Mouse (Mus musculus): ENCODE measurements around the gene Cdh6. TPM values are rescaled to one million over a fixed set of nuclear protein-coding genes. Genes with fewer than 3 reads are reported as not detected.

The Cdh6 gene
- polyA plus RNA-seq, 1 experiment from 2014 or later = 15.1 TPM

DNA sequence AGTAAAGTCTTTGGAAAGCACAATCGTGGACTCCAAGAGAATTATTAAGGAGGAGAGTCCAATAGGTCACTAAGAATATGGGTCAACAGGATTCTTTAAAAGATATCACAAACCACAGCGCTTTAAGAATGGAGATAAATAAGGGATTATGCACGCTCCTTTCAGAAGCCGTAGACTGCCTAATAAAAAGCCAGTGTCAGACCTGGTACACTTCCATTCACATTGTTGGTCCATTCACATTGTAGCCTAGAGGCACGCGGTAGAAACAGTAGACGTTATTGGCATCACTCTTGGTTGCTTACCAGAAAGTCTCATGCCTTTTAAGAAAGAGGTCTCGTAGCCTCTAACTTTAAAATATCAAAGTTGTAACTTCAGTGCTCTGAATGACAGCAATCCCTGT is 8.0 kb upstream of the Cdh6 start:
- WGBS = 69% methylated on average over 8 of the region's 8 CpGs
- H3K27ac ChIP-seq (replicated peaks) = no peak overlapping the region
- H3K36me3 ChIP-seq = no peaks in the 10 kb centered on the region
- H3K9me3 ChIP-seq (replicated peaks) = no peaks in the 10 kb centered on the region
- 0 out of 2 replicates have a peak, but pooled peaks cover 3% of the 10 kb centered on the region for H3K4me1 ChIP-seq
- peaks cover 41% of the 10 kb centered on the region for H3K27me3 ChIP-seq (ENCODE audit: low read depth, poor library complexity, severe bottlenecking)
- no peak for DNase-seq (ENCODE audit: low spot score)
- no peak overlapping the region for H3K4me3 ChIP-seq

DNA sequence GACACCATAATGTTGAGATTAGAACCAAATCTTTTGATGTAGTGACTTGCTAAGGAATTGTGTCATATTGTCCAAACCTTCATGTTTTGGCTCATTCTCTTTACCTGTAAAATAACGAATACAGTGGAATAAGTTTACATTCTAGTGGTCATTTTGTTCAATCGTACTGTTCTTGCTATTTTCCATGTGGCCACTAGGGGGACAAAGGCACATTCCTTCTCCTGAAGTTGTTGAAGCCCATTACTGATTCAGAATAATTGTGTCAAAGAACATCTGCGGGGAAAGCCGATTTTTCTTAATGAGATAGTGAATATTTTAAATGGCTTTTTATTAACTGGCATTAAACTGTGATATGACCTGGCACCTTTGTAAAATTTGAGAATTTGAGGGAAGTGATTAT is 7.5 kb upstream of the Cdh6 start:
- DNase-seq (ENCODE audit: low spot score) = no peak
- WGBS = 55% methylated on average over 4 of the region's 4 CpGs
- no peak overlapping the region for H3K27ac ChIP-seq (replicated peaks)

DNA sequence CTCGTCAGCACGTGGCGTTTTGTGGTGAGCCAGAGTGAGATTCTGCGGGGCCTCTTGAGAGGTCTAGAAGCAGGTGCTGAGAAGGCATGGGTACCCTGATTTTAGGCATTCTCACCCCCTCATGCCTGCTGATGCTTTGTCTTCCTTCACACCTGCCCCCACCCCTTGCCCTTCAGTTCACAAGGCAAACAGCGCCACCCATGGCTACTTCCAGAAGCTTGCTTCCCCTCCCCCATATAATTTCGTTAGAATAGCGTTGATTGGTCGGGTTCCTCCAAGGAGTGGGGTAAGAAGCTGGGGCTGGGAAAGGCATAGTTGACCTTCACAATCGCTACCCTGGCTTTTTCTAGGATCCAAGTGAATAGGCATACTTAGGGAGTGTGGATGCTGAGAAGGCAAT is 2.5 kb upstream of the Cdh6 start:
- H3K27ac ChIP-seq (replicated peaks) = no peak overlapping the region; the same call in 1 of the 2 replicates
- peaks cover 47% of the 10 kb centered on the region for H3K27me3 ChIP-seq (ENCODE audit: low read depth, poor library complexity, severe bottlenecking)
- peak; percentile 17 for DNase-seq (ENCODE audit: low spot score)
- H3K36me3 ChIP-seq = no peaks in the 10 kb centered on the region
- peaks cover 37% of the 10 kb centered on the region for H3K4me1 ChIP-seq
- no peak overlapping the region for H3K4me3 ChIP-seq
- no peaks in the 10 kb centered on the region for H3K9me3 ChIP-seq (replicated peaks)
- WGBS = 19% methylated on average over 9 of the region's 9 CpGs

More for the DNA sequence above, 7.5 kb upstream of the Cdh6 start:
- no peaks in the 10 kb centered on the region for H3K36me3 ChIP-seq
- peaks cover 6% of the 10 kb centered on the region for H3K4me1 ChIP-seq
- H3K27me3 ChIP-seq (ENCODE audit: low read depth, poor library complexity, severe bottlenecking) = peaks cover 45% of the 10 kb centered on the region
- H3K4me3 ChIP-seq = no peak overlapping the region
- no peaks in the 10 kb centered on the region for H3K9me3 ChIP-seq (replicated peaks)

DNA sequence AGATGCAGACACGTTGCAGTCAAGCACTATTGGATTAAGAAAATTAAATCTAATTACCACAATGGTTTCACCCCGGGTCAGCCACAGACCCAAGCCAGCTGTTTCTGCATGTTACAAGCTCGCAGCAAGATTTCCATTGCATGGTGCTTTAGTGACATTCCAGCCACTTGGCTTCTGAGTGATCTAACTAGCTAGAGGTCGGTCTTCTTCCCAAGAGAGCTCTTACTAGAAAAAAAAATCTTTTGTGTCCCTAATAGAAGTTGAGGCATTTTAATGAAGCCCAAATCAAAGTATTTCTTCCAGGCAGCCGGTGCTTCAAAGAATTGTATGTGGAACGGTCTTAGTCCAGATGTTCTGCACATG is 1.1 kb upstream of the Cdh6 start:
- no peaks in the 10 kb centered on the region for H3K9me3 ChIP-seq (replicated peaks)
- H3K4me1 ChIP-seq = peaks cover 40% of the 10 kb centered on the region
- no peaks in the 10 kb centered on the region for H3K36me3 ChIP-seq
- DNase-seq (ENCODE audit: low spot score) = peak; percentile 23
- H3K4me3 ChIP-seq = peak overlapping the region; percentile 82
- WGBS = 12% methylated on average over 6 of the region's 6 CpGs
- H3K27me3 ChIP-seq (ENCODE audit: low read depth, poor library complexity, severe bottlenecking) = peaks cover 46% of the 10 kb centered on the region
- H3K27ac ChIP-seq (replicated peaks) = no peak overlapping the region; the same call in 1 of the 2 replicates

DNA sequence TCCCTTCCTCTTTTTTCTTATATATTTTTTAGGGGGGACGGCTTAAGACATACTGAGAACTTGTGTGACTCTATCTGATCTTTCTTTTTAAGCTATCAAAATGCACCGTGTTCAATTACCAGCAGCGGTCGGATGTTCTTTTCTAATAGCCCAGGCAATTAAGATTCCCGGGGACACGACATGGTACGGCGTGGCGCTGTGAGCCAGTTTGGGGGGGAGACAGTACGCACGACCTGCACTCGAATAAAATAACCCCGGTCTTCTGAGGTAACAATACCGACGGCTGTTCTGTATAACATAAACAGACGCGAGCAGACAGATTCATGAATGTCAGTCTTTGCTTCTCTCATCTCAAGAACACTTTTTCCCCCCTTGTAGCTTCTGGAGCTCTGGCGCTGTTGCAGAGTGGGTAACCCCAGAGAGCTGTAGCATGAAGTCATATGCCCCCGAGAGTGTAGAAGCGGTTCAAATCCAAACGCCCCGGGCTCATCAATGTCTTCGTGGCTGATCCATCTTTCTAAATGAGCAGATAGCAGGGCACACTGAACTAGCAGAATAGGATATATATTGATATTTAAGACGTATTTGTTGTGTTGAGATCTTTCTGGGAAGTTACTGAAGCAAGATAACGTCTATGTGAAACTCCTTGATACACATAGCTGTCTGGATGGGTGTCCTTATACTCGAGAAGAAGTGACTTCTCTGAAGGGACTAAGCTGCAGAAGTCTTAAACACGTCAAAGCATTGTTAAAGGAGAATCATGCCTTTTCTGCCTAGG is 554 bp upstream of the Cdh6 start:
- peaks cover 40% of the 10 kb centered on the region for H3K4me1 ChIP-seq
- no peaks in the 10 kb centered on the region for H3K9me3 ChIP-seq (replicated peaks)
- DNase-seq (ENCODE audit: low spot score) = no peak
- no peaks in the 10 kb centered on the region for H3K36me3 ChIP-seq
- peaks cover 41% of the 10 kb centered on the region for H3K27me3 ChIP-seq (ENCODE audit: low read depth, poor library complexity, severe bottlenecking)
- H3K4me3 ChIP-seq = peak overlapping the region; percentile 82
- peak overlapping the region; percentile 92 for H3K27ac ChIP-seq (replicated peaks)
- WGBS = under 1% methylated on average over 27 of the region's 27 CpGs

DNA sequence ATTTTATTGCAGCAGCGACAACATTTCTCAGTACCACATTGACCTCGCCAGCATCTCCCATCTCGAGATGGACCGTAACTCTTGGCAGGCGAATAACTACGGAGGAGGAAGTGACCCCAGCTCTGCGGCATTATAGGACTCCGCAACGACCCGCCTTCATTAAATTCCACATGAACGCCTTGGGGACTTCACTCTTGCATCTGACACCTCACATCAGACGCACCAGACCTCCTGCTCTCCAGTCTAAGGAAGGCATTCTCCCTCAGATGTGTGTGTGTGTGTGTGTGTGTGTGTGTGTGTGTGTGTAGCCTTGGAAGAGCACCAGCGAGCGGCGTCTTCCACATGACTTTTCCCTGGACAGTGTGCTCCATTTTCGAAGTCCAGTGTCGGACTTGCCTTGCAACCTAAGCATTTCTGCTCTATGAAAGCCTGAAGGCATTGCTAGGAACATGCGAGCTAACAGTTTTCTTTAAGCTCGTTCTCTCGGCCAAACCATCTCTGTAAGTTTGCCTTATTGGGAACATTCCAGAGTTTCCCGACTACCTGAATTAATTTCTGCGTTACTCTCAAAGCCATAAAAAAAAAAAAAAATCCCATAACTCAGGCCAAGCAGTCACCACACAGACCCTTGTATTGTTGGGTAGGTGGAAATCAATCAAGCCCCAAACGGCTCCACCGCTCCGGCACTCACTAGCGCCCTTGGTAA is 957 bp downstream of the Cdh6 start:
- Histone ChIP-seq H3K4me1 (peaks cover 40% of the 10 kb centered on the region), H3K27me3 (ENCODE audit: low read depth, poor library complexity, severe bottlenecking) (peaks cover 31% of the 10 kb centered on the region), H3K9me3 (replicated peaks) (no peaks in the 10 kb centered on the region), H3K36me3 (no peaks in the 10 kb centered on the region), H3K27ac (replicated peaks) (peak overlapping the region; percentile 92), H3K4me3 (peak overlapping the region; percentile 82)
- peak; percentile 57 for DNase-seq (ENCODE audit: low spot score)
- under 1% methylated on average over 26 of the region's 26 CpGs for WGBS

DNA sequence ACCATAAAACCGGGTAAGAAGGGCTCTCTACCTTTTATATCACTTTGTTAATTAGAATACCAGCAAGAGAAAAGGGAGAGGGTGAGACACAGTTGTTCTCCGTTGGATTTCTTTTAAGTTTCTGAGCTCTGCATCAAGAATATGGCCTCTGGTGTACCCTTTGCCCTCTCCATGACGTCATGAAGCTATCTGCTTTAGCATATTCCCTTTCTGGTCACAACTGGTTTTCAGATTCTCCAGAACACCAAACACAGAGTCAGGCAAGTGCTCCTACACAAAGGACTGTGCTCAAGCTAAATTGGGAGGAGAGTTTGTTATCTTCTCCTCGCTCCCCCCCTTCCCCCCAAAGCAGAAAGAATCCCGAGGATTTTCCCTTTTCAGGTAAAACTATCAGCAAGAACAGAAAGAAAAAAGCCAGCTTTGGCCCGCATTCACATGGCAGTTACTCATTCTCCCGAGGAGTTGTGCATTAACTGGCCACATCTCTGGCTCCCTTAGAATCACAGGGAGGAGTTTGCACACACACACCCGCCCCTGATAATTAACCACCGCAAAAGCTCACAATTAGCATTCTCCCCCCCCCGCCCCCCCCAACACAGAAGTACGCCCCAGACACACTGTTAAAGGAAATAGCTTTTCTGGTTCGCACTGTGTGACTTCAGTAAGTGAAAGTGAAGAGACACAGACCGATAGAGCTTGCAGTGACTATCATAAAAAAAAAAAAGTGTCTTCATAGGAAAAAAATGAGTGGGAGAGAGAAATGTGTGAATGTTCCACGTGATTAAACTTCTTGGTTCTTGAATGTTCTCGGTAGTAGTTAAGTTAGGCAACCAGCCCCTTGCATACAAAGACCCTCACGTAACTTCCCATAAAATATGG is 1.8 kb downstream of the Cdh6 start:
- peaks cover 23% of the 10 kb centered on the region for H3K27me3 ChIP-seq (ENCODE audit: low read depth, poor library complexity, severe bottlenecking)
- no peaks in the 10 kb centered on the region for H3K36me3 ChIP-seq
- H3K4me3 ChIP-seq = peak overlapping the region; percentile 82
- peaks cover 40% of the 10 kb centered on the region for H3K4me1 ChIP-seq
- DNase-seq (ENCODE audit: low spot score) = peak; percentile 28
- no peaks in the 10 kb centered on the region for H3K9me3 ChIP-seq (replicated peaks)
- 3% methylated on average over 16 of the region's 16 CpGs for WGBS
- peak overlapping the region; percentile 92 for H3K27ac ChIP-seq (replicated peaks)

DNA sequence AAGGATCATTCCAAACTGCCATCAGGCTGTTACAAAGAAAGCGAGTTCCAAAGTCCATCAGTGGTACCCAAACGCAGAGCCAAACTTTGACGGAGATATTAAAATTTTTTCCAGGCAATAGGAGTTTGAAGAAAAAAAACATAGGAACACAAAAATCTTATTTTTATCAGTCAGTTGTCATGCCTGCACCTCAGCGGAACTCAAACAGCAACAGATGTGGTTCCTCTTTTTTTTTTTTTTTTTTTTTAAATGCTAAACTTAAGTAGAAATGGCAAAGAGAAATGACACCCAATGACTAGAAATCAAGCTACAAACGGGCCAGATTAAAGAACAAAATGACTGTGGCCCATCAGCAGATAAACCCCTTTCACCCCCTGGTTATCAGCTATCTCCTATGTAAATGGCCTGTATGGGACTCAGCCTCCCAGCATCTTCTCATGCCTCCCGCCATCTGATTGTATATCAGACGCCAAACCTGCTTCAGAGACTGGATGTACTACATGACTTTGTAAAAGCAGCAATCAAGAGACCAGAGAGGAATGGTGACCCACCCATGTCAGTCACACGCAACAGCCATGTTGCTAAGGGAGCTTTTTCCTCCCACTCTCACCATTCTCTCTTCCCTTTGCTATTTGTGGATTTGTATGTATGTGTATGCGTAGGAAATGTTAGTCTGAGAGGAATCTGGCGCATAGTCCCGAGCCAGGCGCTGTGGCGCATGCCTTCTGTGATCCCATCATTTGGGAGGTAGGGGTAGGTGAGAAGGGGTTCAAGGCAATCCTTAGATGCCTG is 8.2 kb downstream of the Cdh6 start:
- H3K36me3 ChIP-seq = no peaks in the 10 kb centered on the region
- DNase-seq (ENCODE audit: low spot score) = no peak
- H3K4me3 ChIP-seq = no peak overlapping the region
- WGBS = 91% methylated on average over 13 of the region's 13 CpGs
- no peaks in the 10 kb centered on the region for H3K9me3 ChIP-seq (replicated peaks)
- H3K27ac ChIP-seq (replicated peaks) = no peak overlapping the region
- H3K27me3 ChIP-seq (ENCODE audit: low read depth, poor library complexity, severe bottlenecking) = no peaks in the 10 kb centered on the region
- no peaks in the 10 kb centered on the region for H3K4me1 ChIP-seq

DNA sequence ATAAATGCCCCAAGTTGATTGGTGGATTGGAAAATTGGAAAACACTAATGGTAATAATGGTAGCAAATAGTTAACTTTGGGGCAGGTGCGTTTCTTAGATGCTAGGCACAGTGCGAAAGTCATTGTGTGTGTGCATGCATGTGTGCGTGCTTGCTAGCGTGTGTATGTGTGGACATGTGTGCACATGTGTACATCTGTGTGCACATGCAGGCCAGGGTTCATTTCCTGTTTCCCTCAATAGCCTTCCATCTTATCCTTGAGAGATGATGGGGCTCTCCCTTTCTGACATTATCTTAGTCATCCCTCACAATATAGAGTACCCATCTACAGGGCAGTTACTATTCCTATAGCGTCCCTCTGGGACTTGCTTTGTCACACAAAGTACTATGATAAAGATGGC is 17.7 kb downstream of the Cdh6 start:
- no peaks in the 10 kb centered on the region for H3K9me3 ChIP-seq (replicated peaks)
- H3K36me3 ChIP-seq = peaks cover 22% of the 10 kb centered on the region
- no peak for DNase-seq (ENCODE audit: low spot score)
- no peak overlapping the region for H3K27ac ChIP-seq (replicated peaks)
- no peaks in the 10 kb centered on the region for H3K27me3 ChIP-seq (ENCODE audit: low read depth, poor library complexity, severe bottlenecking)
- WGBS = 93% methylated on average over 5 of the region's 5 CpGs
- no peak overlapping the region for H3K4me3 ChIP-seq
- H3K4me1 ChIP-seq = 0 out of 2 replicates have a peak, but pooled peaks cover 3% of the 10 kb centered on the region

DNA sequence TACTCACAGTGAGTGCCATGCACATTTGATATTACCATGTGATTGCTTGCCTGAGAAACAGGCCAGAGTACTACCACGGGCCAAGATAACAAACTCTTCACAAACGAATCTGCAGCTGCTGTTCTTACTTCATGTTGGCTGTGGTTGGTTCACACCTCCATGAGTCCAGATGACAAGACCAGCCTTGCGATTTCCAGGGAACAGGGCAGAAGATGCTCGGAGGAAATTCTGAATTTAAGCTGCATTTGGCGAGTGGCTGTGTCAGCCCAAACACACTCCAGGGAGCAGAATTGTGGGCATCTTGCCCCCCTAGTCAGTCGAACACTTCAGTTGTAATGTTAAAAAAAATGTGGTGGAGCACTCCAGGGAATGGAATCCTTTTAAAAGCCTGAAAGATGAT is 18.1 kb downstream of the Cdh6 start:
- WGBS = 88% methylated on average over 6 of the region's 6 CpGs
- no peaks in the 10 kb centered on the region for H3K27me3 ChIP-seq (ENCODE audit: low read depth, poor library complexity, severe bottlenecking)
- H3K4me1 ChIP-seq = 0 out of 2 replicates have a peak, but pooled peaks cover 3% of the 10 kb centered on the region

DNA sequence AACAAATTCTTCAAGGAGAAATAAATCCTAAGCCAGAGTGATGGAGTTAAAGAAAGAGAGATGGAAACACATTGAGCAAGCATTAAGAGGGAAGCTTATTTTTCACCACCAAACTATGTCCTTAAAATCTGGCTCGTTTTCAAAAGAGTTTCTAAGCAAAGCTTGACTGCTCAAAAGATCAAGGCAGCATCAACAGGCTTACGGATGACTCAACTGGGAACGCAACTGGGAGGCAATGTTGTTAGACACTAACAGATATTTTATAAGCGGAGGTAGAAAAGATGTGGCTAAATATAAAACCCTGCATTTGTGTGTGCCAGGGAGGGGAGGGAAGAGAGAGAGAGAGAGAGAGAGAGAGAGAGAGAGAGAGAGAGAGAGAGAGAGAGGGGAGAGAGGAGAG is 31.5 kb downstream of the Cdh6 start:
- Histone ChIP-seq H3K27me3 (ENCODE audit: low read depth, poor library complexity, severe bottlenecking) (no peaks in the 10 kb centered on the region), H3K4me3 (no peak overlapping the region), H3K9me3 (replicated peaks) (peaks cover 7% of the 10 kb centered on the region; the same call in 1 of the 2 replicates), H3K27ac (replicated peaks) (no peak overlapping the region), H3K36me3 (peaks cover 24% of the 10 kb centered on the region), H3K4me1 (peaks cover 4% of the 10 kb centered on the region)
- DNase-seq (ENCODE audit: low spot score) = no peak
- WGBS = 84% methylated on average over 4 of the region's 4 CpGs

More for the DNA sequence above, 18.1 kb downstream of the Cdh6 start:
- Histone ChIP-seq H3K36me3 (peaks cover 24% of the 10 kb centered on the region), H3K9me3 (replicated peaks) (no peaks in the 10 kb centered on the region), H3K4me3 (no peak overlapping the region), H3K27ac (replicated peaks) (no peak overlapping the region)
- DNase-seq (ENCODE audit: low spot score) = no peak

DNA sequence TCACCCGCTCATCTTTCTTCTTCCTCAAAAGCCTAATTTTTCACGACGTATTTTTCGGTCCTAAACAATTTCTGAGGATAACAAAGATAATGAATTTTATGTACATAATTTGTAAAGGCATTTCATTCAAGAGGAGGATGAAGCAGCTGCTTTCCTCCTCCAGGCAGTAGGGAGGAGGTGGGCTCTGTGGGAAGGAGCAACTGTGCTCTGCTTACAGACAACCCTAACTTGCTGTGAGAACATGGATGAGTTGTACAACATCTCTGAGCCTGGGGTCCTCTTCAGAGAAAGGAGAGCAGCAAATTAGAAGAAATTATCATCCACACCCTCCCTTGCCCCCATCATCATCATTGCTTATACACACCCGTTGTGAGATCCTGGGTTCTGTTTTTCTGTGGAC is 33.8 kb downstream of the Cdh6 start:
- Histone ChIP-seq H3K27ac (replicated peaks) (no peak overlapping the region), H3K4me1 (peaks cover 4% of the 10 kb centered on the region)
- 91% methylated on average over 5 of the region's 5 CpGs for WGBS

More for the DNA sequence above, 33.8 kb downstream of the Cdh6 start:
- H3K36me3 ChIP-seq = peaks cover 12% of the 10 kb centered on the region
- H3K9me3 ChIP-seq (replicated peaks) = peaks cover 2% of the 10 kb centered on the region; the same call in 1 of the 2 replicates
- no peak for DNase-seq (ENCODE audit: low spot score)
- no peak overlapping the region for H3K4me3 ChIP-seq
- H3K27me3 ChIP-seq (ENCODE audit: low read depth, poor library complexity, severe bottlenecking) = no peaks in the 10 kb centered on the region
